Mouse (Mus musculus) intestine, postnatal 0 days (tissue): ENCODE results near the gene Slc2a4. TPM values are rescaled to one million over a fixed set of nuclear protein-coding genes. Genes with fewer than 3 reads are reported as not detected.
"Not testable (repeated sequence)": the region's sequence is repeated elsewhere in the genome, so short reads cannot be mapped to it uniquely, and the experiment has no call there.

Experiments
- ATAC-seq: fragments of 200-750 bp; cut with Nextera tagmentation; 2 replicates; pipeline ENCODE4 v1.8.0; 2017; ENCODE audit warnings: mild to moderate bottlenecking, moderate TSS enrichment, moderate library complexity
- H3K27ac ChIP-seq: fragments of 300-500 bp; sonication (generic); 2 replicates; pipeline ENCODE4 v1.5.1; 2014; ENCODE audit warnings: mild to moderate bottlenecking, low read depth, low read length, moderate library complexity
- H3K27me3 ChIP-seq: fragments of 300-500 bp; sonication (generic); replicated peaks from 2 replicates; pipeline ENCODE4 v1.6.1; 2014; ENCODE audit warnings: low read length, mixed read lengths; ENCODE audit not compliant: control insufficient read depth, insufficient read depth
- H3K36me3 ChIP-seq: fragments of 300-500 bp; sonication (generic); 2 replicates; pipeline ENCODE4 v1.6.1; 2014; ENCODE audit warnings: mild to moderate bottlenecking, moderate library complexity; ENCODE audit not compliant: control insufficient read depth, insufficient read depth
- H3K4me1 ChIP-seq: fragments of 300-500 bp; sonication (generic); replicated peaks from 2 replicates; pipeline ENCODE4 v1.6.1; 2014; ENCODE audit warnings: antibody characterized with exemption, low read length, mixed read lengths; ENCODE audit not compliant: control insufficient read depth, insufficient read depth
- H3K4me2 ChIP-seq: fragments of 300-500 bp; sonication (generic); replicated peaks from 2 replicates; pipeline ENCODE4 v1.6.1; 2014; ENCODE audit warnings: low read depth, mild to moderate bottlenecking, moderate library complexity
- H3K4me3 ChIP-seq: fragments of 300-500 bp; sonication (generic); 2 replicates; pipeline ENCODE4 v1.5.1; 2014; ENCODE audit warnings: low read depth, low read length
- H3K9ac ChIP-seq: fragments of 300-500 bp; sonication (generic); 2 replicates; pipeline ENCODE4 v1.6.1; 2014; ENCODE audit warnings: mild to moderate bottlenecking, low read depth, low read length
- H3K9me3 ChIP-seq: fragments of 300-500 bp; sonication (generic); 2 replicates; pipeline ENCODE4 v1.6.1; 2016; ENCODE audit warnings: mixed run types; ENCODE audit not compliant: control insufficient read depth
- CTCF ChIP-seq: sonication (generic); IDR thresholded peaks from 2 replicates; pipeline ENCODE4 v1.5.1; 2016; ENCODE audit warnings: low read depth, mild to moderate bottlenecking, control low read depth, antibody characterized with exemption, moderate library complexity
- WGBS: fragments of 180-500 bp; shearing (Covaris S2); extraction: QIAGEN DNeasy Blood & Tissue Kit; methylation state at CpG from one replicate; pipeline ENCODE4 v1.1.7; 2014; 5-methylcytosine and 5-hydroxymethylcytosine counted together
- polyA plus RNA-seq: library from polyadenylated mRNA; unstranded; fragments of >200 nt; fragmentation: Nextera tagmentation; extraction: Ambion mirVana; gene quantifications from 2 replicates; pipeline ENCODE4 v1.2.1, GENCODE M21; 2015

Gene Slc2a4
- polyA plus RNA-seq, 1 experiment from 2014 or later: 18.3 TPM

DNA sequence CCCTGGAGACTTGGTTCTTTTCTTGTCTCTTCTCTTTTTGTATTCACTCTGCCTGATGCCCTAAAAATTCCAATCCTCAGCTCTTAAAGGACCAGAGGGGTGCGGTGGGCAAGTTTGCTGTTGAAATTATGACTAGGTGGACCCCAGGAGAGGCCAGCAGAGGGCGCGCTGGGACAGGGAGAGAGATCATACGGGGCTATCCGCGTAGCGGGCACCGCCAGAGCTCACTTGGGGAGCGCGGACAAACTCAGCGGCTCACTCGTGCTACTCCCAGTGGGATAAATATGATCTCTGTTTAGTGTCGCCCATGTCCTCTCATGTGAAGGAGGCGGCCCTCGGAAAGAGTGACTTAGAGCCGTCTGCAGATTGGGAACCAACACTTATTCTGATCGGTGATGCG lies 13.8 kb downstream of the Slc2a4 start:
- Histone ChIP-seq H3K27ac (no peak overlapping the region), H3K4me2 (peak overlapping the region; percentile 57), H3K4me3 (peak overlapping the region; percentile 19), H3K4me1 (peaks cover 13% of the 10 kb centered on the region), H3K36me3 (no peaks in the 10 kb centered on the region), H3K9me3 (no peaks in the 10 kb centered on the region), H3K27me3 (peaks cover 5% of the 10 kb centered on the region), H3K9ac (no peak overlapping the region)
- TF ChIP-seq CTCF: peak; percentile 96
- 1% methylated on average over 18 of the region's 18 CpGs for WGBS
- ATAC-seq: peak; percentile 32; the same call in 1 of the 2 replicates

- TF ChIP-seq CTCF: no peak
- H3K27me3 ChIP-seq: peaks cover 5% of the 10 kb centered on the region
- H3K4me2 ChIP-seq: no peak overlapping the region
- ATAC-seq: no peak
- H3K4me1 ChIP-seq: peaks cover 13% of the 10 kb centered on the region
- no peak overlapping the region for H3K9ac ChIP-seq
- H3K36me3 ChIP-seq: no peaks in the 10 kb centered on the region
- WGBS: 61% methylated on average over 4 of the region's 4 CpGs
- no peak overlapping the region for H3K4me3 ChIP-seq
- no peaks in the 10 kb centered on the region for H3K9me3 ChIP-seq
- no peak overlapping the region for H3K27ac ChIP-seq
Measured at GRCm38 (mm10) chr11:69933066-69933465, 14.9 kb downstream of the Slc2a4 start.

DNA sequence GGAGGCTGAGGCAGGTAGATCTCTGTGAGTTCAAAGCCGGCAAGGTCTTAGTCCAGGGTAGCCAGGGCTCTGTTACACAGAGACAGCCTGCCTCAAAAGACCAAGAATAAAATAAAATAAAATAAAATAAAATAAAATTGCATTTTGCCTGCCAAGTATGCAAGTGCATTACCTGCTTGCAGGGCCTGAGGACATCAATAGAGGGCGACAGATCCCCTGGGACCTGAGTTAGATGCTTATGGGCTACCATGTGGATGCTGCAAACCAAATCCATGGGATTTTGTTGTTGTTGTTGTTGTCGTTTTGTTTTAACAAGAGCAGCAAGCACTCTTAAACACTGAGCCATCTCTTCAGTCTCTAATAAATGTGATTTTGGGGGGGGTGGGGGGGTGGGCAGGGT lies 15.7 kb downstream of the Slc2a4 start:
- peak; percentile 56 for TF ChIP-seq CTCF
- Histone ChIP-seq H3K27me3 (peaks cover 5% of the 10 kb centered on the region), H3K9ac (no peak overlapping the region), H3K4me3 (no peak overlapping the region), H3K27ac (no peak overlapping the region), H3K9me3 (no peaks in the 10 kb centered on the region), H3K4me1 (peaks cover 12% of the 10 kb centered on the region), H3K4me2 (no peak overlapping the region), H3K36me3 (no peaks in the 10 kb centered on the region)
- 38% methylated on average over 3 of the region's 3 CpGs for WGBS
- no peak for ATAC-seq

DNA sequence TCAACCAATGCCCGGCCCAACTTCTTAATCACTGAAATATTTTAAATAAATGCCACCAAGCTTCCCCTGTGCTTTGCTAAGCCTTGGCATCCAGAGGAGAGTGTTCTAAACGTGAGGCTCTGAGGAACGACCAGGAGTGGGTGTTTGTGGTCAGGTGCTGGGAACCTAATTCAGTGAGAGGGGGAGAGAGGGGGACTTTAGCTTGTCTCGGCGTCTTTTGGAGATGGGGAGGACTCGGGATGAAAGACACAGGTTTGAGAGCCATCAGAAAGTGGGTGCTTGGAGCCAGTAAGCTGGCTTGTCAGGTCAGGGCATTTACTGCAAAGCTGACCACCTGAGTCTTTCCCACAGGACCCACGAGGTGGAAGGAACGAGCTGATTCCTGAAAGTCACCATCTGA lies 16.2 kb downstream of the Slc2a4 start:
- Histone ChIP-seq H3K9me3 (no peaks in the 10 kb centered on the region), H3K36me3 (no peaks in the 10 kb centered on the region), H3K27me3 (peaks cover 5% of the 10 kb centered on the region), H3K4me2 (no peak overlapping the region), H3K27ac (no peak overlapping the region), H3K9ac (no peak overlapping the region), H3K4me3 (no peak overlapping the region), H3K4me1 (peaks cover 8% of the 10 kb centered on the region)
- no peak for TF ChIP-seq CTCF
- no peak for ATAC-seq
- WGBS: 70% methylated on average over 8 of the region's 8 CpGs

GRCm38 (mm10) chr11:69930967-69931537 lies 16.9 kb downstream of the Slc2a4 start:
- H3K27me3 ChIP-seq: peaks cover 5% of the 10 kb centered on the region
- no peak overlapping the region for H3K9ac ChIP-seq
- H3K27ac ChIP-seq: no peak overlapping the region
- peaks cover 6% of the 10 kb centered on the region for H3K4me1 ChIP-seq
- no peak overlapping the region for H3K4me3 ChIP-seq
- WGBS: 53% methylated on average over 3 of the region's 3 CpGs
- TF ChIP-seq CTCF: no peak
- H3K4me2 ChIP-seq: no peak overlapping the region
- no peaks in the 10 kb centered on the region for H3K9me3 ChIP-seq
- no peaks in the 10 kb centered on the region for H3K36me3 ChIP-seq
- ATAC-seq: no peak

DNA sequence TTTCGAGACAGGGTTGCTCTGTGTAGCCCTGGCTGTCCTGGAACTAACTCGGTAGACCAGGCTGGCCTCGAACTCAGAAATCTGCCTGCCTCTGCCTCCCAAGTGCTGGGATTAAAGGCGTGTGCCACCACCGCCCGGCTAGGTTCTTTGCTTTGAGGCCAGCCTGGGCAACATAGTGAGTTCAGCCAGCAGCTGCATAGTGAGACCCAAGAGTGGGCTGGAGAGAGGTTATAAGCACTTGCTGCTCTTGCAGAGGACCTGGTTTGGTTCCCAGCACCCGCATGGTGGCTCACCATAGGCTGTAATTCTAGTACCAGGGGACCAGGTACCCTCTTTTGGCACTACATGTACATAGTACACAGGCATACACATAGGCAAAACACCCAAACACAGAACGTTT lies 17.8 kb downstream of the Slc2a4 start:
- not testable (repeated sequence) for H3K36me3 ChIP-seq, H3K27me3 ChIP-seq, H3K4me2 ChIP-seq, H3K9ac ChIP-seq, H3K27ac ChIP-seq, ATAC-seq, H3K4me3 ChIP-seq, H3K4me1 ChIP-seq, H3K9me3 ChIP-seq
- 93% methylated on average over 8 of the region's 8 CpGs for WGBS

DNA sequence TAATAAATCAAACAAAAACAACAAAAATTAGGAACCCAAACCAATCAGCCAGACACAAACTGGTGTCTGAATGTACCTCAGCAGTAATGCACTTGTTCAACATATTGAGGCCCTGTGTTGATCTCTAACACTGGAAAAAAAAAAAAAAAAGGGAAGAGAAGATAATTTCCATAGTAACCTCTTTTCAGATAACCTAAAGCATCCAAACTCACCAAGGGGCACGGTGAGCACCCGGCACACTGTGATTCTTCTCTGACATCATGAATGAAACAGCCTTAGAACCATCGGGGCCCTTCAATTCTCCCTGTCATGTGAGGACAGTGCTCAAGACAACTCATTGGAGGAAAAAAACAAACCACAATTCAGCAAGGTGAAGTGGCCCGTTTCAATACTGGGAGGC lies 18.3 kb downstream of the Slc2a4 start:
- H3K9ac ChIP-seq: no peak overlapping the region
- no peaks in the 10 kb centered on the region for H3K4me1 ChIP-seq
- TF ChIP-seq CTCF: no peak
- no peaks in the 10 kb centered on the region; the same call in 1 of the 2 replicates for H3K27me3 ChIP-seq
- no peaks in the 10 kb centered on the region for H3K9me3 ChIP-seq
- H3K4me3 ChIP-seq: no peak overlapping the region
- 40% methylated on average over 4 of the region's 4 CpGs for WGBS
- no peak overlapping the region for H3K27ac ChIP-seq
- no peak for ATAC-seq
- no peak overlapping the region for H3K4me2 ChIP-seq
- H3K36me3 ChIP-seq: no peaks in the 10 kb centered on the region
